Mouse (Mus musculus) Muller cell, postnatal 12 days (primary cell): ENCODE measurements at regions not wholly inside any gene's neighbourhood (a gene's known extent, or its start where the extent isn't known, plus 50 kb on each side); places are given as distances from the start of the nearest gene placed in this dataset.

Experiments used
- DNase-seq: peaks from one replicate; pipeline ENCODE4 v3.0.0-alpha.2; 2015; ENCODE audit errors: inconsistent ontology term

GRCm38 (mm10) chr9:23911851-23912250 lies 185.9 kb upstream of the Npsr1 start:
- DNase-seq: no peak

GRCm38 (mm10) chr9:23917345-23917744 lies 180.5 kb upstream of the Npsr1 start:
- DNase-seq: no peak

- no peak for DNase-seq
Observed at GRCm38 (mm10) chr9:23919191-23919904, 178.4 kb upstream of the Npsr1 start.

- no peak for DNase-seq
Observed at GRCm38 (mm10) chr9:23932185-23932584, 165.6 kb upstream of the Npsr1 start.

GRCm38 (mm10) chr9:23934282-23934681 lies 163.5 kb upstream of the Npsr1 start:
- DNase-seq: no peak

- DNase-seq: no peak
Observed at GRCm38 (mm10) chr9:23952543-23952942, 145.3 kb upstream of the Npsr1 start.

GRCm38 (mm10) chr9:23956593-23956992 lies 141.2 kb upstream of the Npsr1 start:
- no peak for DNase-seq

- DNase-seq: no peak
Observed at GRCm38 (mm10) chr9:23969736-23970135, 128.1 kb upstream of the Npsr1 start.

- peak; percentile 56 for DNase-seq
Observed at GRCm38 (mm10) chr9:23973206-23973605, 124.6 kb upstream of the Npsr1 start.

- no peak for DNase-seq
Observed at GRCm38 (mm10) chr9:23977574-23977973, 120.2 kb upstream of the Npsr1 start.

GRCm38 (mm10) chr9:24006353-24006752 lies 91.4 kb upstream of the Npsr1 start:
- no peak for DNase-seq

- DNase-seq: no peak
Observed at GRCm38 (mm10) chr9:24038274-24038673, 59.5 kb upstream of the Npsr1 start.
